Mouse (Mus musculus): Measurements from ENCODE around the gene Paics. TPM values are rescaled to one million over a fixed set of nuclear protein-coding genes. Genes with fewer than 3 reads are reported as not detected.

Paics gene
- polyA plus RNA-seq, 1 experiment from 2014 or later = 282 TPM

- no peak overlapping the region for H3K9ac ChIP-seq (ENCODE audit: low read length)
- H3K27ac ChIP-seq (ENCODE audit: low read length) = no peak overlapping the region
- no peaks in the 10 kb centered on the region for H3K27me3 ChIP-seq (ENCODE audit: control insufficient read depth, insufficient read depth, low read depth, low read length)
- H3K4me1 ChIP-seq (replicated peaks; ENCODE audit: control insufficient read depth, insufficient read depth, low read length) = peaks cover 23% of the 10 kb centered on the region
- no peak for ATAC-seq (ENCODE audit: low read depth)
- WGBS = 69% methylated on average over 4 of the region's 4 CpGs
- H3K9me3 ChIP-seq (ENCODE audit: control insufficient read depth, low read length) = no peaks in the 10 kb centered on the region
- no peak overlapping the region for H3K4me3 ChIP-seq (ENCODE audit: low read length)
- 0 out of 2 replicates have a peak, but pooled peaks cover 3% of the 10 kb centered on the region for H3K36me3 ChIP-seq (ENCODE audit: control insufficient read depth, insufficient read depth, low read length)
- H3K4me2 ChIP-seq (ENCODE audit: low read depth, low read length) = no peak overlapping the region
Measured at GRCm38 (mm10) chr5:76947142-76947541, 4.0 kb upstream of the Paics start.

- H3K4me2 ChIP-seq (ENCODE audit: low read depth, low read length) = no peak overlapping the region
- no peak overlapping the region for H3K4me3 ChIP-seq (ENCODE audit: low read length)
- 0 out of 2 replicates have a peak, but pooled peaks cover 3% of the 10 kb centered on the region for H3K36me3 ChIP-seq (ENCODE audit: control insufficient read depth, insufficient read depth, low read length)
- WGBS = 77% methylated on average over 4 of the region's 4 CpGs
- peaks cover 25% of the 10 kb centered on the region for H3K4me1 ChIP-seq (replicated peaks; ENCODE audit: control insufficient read depth, insufficient read depth, low read length)
- ATAC-seq (ENCODE audit: low read depth) = no peak
- peak overlapping the region; percentile 28; the same call in 1 of the 2 replicates for H3K9ac ChIP-seq (ENCODE audit: low read length)
- H3K27ac ChIP-seq (ENCODE audit: low read length) = 0 out of 2 replicates have a peak overlapping the region, but pooled peaks have one; percentile 12
- H3K9me3 ChIP-seq (ENCODE audit: control insufficient read depth, low read length) = no peaks in the 10 kb centered on the region
- H3K27me3 ChIP-seq (ENCODE audit: control insufficient read depth, insufficient read depth, low read depth, low read length) = no peaks in the 10 kb centered on the region
Measured at GRCm38 (mm10) chr5:76947758-76948157, 3.3 kb upstream of the Paics start.

- H3K27ac ChIP-seq (ENCODE audit: low read length) = peak overlapping the region; percentile 95
- H3K9me3 ChIP-seq (ENCODE audit: control insufficient read depth, low read length) = no peaks in the 10 kb centered on the region
- H3K4me3 ChIP-seq (ENCODE audit: low read length) = peak overlapping the region; percentile 93
- 0 out of 2 replicates have a peak, but pooled peaks cover 3% of the 10 kb centered on the region for H3K36me3 ChIP-seq (ENCODE audit: control insufficient read depth, insufficient read depth, low read length)
- H3K4me2 ChIP-seq (ENCODE audit: low read depth, low read length) = peak overlapping the region; percentile 88
- ATAC-seq (ENCODE audit: low read depth) = peak; percentile 28; the same call in 1 of the 2 replicates
- peak overlapping the region; percentile 79 for H3K9ac ChIP-seq (ENCODE audit: low read length)
- WGBS = under 1% methylated on average over 24 of the region's 24 CpGs
- no peaks in the 10 kb centered on the region for H3K27me3 ChIP-seq (ENCODE audit: control insufficient read depth, insufficient read depth, low read depth, low read length)
- H3K4me1 ChIP-seq (replicated peaks; ENCODE audit: control insufficient read depth, insufficient read depth, low read length) = peaks cover 34% of the 10 kb centered on the region
Measured at GRCm38 (mm10) chr5:76950343-76951105, 583 bp upstream of the Paics start.

- peak overlapping the region; percentile 88 for H3K9ac ChIP-seq (ENCODE audit: low read length)
- H3K4me3 ChIP-seq (ENCODE audit: low read length) = peak overlapping the region; percentile 93
- peak overlapping the region; percentile 88 for H3K4me2 ChIP-seq (ENCODE audit: low read depth, low read length)
- WGBS = 9% methylated on average over 7 of the region's 7 CpGs
- H3K9me3 ChIP-seq (ENCODE audit: control insufficient read depth, low read length) = no peaks in the 10 kb centered on the region
- peaks cover 32% of the 10 kb centered on the region for H3K4me1 ChIP-seq (replicated peaks; ENCODE audit: control insufficient read depth, insufficient read depth, low read length)
- H3K36me3 ChIP-seq (ENCODE audit: control insufficient read depth, insufficient read depth, low read length) = peaks cover 7% of the 10 kb centered on the region
- no peaks in the 10 kb centered on the region for H3K27me3 ChIP-seq (ENCODE audit: control insufficient read depth, insufficient read depth, low read depth, low read length)
- ATAC-seq (ENCODE audit: low read depth) = no peak
- peak overlapping the region; percentile 95 for H3K27ac ChIP-seq (ENCODE audit: low read length)
Measured at GRCm38 (mm10) chr5:76952112-76953040, 1.3 kb downstream of the Paics start.

- H3K4me1 ChIP-seq (replicated peaks; ENCODE audit: control insufficient read depth, insufficient read depth, low read length) = peaks cover 23% of the 10 kb centered on the region
- H3K27me3 ChIP-seq (ENCODE audit: control insufficient read depth, insufficient read depth, low read depth, low read length) = no peaks in the 10 kb centered on the region
- no peak overlapping the region for H3K4me2 ChIP-seq (ENCODE audit: low read depth, low read length)
- H3K4me3 ChIP-seq (ENCODE audit: low read length) = no peak overlapping the region
- H3K9me3 ChIP-seq (ENCODE audit: control insufficient read depth, low read length) = no peaks in the 10 kb centered on the region
- WGBS = 77% methylated on average over 3 of the region's 3 CpGs
- no peak overlapping the region for H3K9ac ChIP-seq (ENCODE audit: low read length)
- H3K27ac ChIP-seq (ENCODE audit: low read length) = no peak overlapping the region; the same call in 1 of the 2 replicates
- ATAC-seq (ENCODE audit: low read depth) = no peak
- H3K36me3 ChIP-seq (ENCODE audit: control insufficient read depth, insufficient read depth, low read length) = peaks cover 15% of the 10 kb centered on the region
Measured at GRCm38 (mm10) chr5:76953794-76954193, 2.7 kb downstream of the Paics start.

GRCm38 (mm10) chr5:76954271-76954900 is 3.3 kb downstream of the Paics start:
- Histone ChIP-seq H3K27me3 (ENCODE audit: control insufficient read depth, insufficient read depth, low read depth, low read length) (no peaks in the 10 kb centered on the region), H3K9me3 (ENCODE audit: control insufficient read depth, low read length) (no peaks in the 10 kb centered on the region), H3K9ac (ENCODE audit: low read length) (no peak overlapping the region), H3K4me2 (ENCODE audit: low read depth, low read length) (no peak overlapping the region), H3K4me1 (replicated peaks; ENCODE audit: control insufficient read depth, insufficient read depth, low read length) (peaks cover 23% of the 10 kb centered on the region), H3K36me3 (ENCODE audit: control insufficient read depth, insufficient read depth, low read length) (peaks cover 17% of the 10 kb centered on the region), H3K27ac (ENCODE audit: low read length) (no peak overlapping the region), H3K4me3 (ENCODE audit: low read length) (no peak overlapping the region)
- no peak for ATAC-seq (ENCODE audit: low read depth)
- WGBS = 77% methylated on average over 6 of the region's 6 CpGs

GRCm38 (mm10) chr5:76955474-76955873 is 4.4 kb downstream of the Paics start:
- Histone ChIP-seq H3K27me3 (ENCODE audit: control insufficient read depth, insufficient read depth, low read depth, low read length) (no peaks in the 10 kb centered on the region), H3K36me3 (ENCODE audit: control insufficient read depth, insufficient read depth, low read length) (peaks cover 23% of the 10 kb centered on the region), H3K4me3 (ENCODE audit: low read length) (no peak overlapping the region), H3K4me2 (ENCODE audit: low read depth, low read length) (no peak overlapping the region), H3K4me1 (replicated peaks; ENCODE audit: control insufficient read depth, insufficient read depth, low read length) (peaks cover 18% of the 10 kb centered on the region), H3K27ac (ENCODE audit: low read length) (peak overlapping the region; percentile 61), H3K9ac (ENCODE audit: low read length) (no peak overlapping the region), H3K9me3 (ENCODE audit: control insufficient read depth, low read length) (no peaks in the 10 kb centered on the region)
- WGBS = 49% methylated on average over 4 of the region's 4 CpGs
- no peak for ATAC-seq (ENCODE audit: low read depth)

GRCm38 (mm10) chr5:76957954-76958353 is 6.8 kb downstream of the Paics start:
- WGBS = 93% methylated on average over 1 of the region's 1 CpGs
- no peak overlapping the region for H3K9ac ChIP-seq (ENCODE audit: low read length)
- no peak overlapping the region for H3K4me3 ChIP-seq (ENCODE audit: low read length)
- no peaks in the 10 kb centered on the region for H3K9me3 ChIP-seq (ENCODE audit: control insufficient read depth, low read length)
- H3K4me1 ChIP-seq (replicated peaks; ENCODE audit: control insufficient read depth, insufficient read depth, low read length) = peaks cover 12% of the 10 kb centered on the region
- H3K27me3 ChIP-seq (ENCODE audit: control insufficient read depth, insufficient read depth, low read depth, low read length) = no peaks in the 10 kb centered on the region
- no peak overlapping the region for H3K4me2 ChIP-seq (ENCODE audit: low read depth, low read length)
- no peak for ATAC-seq (ENCODE audit: low read depth)
- peaks cover 34% of the 10 kb centered on the region for H3K36me3 ChIP-seq (ENCODE audit: control insufficient read depth, insufficient read depth, low read length)
- H3K27ac ChIP-seq (ENCODE audit: low read length) = no peak overlapping the region
